Mouse (Mus musculus) regulatory T cell (primary cell): ENCODE data around the gene Cadm2.

ENCODE experiments used
- in situ Hi-C: fragments of 300-600 bp; cut with MboI, MseI; formaldehyde crosslinking; loops from one replicate; pipeline ENCODE4 v1.15.1; 2025; ENCODE audit warnings: high pct_unique_total_duplicates

Gene Cadm2

GRCm38 (mm10) chr16:66959146-66959545 is 661.6 kb downstream of the Cadm2 start:
- in situ Hi-C loops, result no loop called here

GRCm38 (mm10) chr16:66955876-66956275 is 664.8 kb downstream of the Cadm2 start:
- in situ Hi-C loops, result no loop called here

GRCm38 (mm10) chr16:66936332-66936731 is 684.4 kb downstream of the Cadm2 start:
- in situ Hi-C loops, result no loop called here

DNA sequence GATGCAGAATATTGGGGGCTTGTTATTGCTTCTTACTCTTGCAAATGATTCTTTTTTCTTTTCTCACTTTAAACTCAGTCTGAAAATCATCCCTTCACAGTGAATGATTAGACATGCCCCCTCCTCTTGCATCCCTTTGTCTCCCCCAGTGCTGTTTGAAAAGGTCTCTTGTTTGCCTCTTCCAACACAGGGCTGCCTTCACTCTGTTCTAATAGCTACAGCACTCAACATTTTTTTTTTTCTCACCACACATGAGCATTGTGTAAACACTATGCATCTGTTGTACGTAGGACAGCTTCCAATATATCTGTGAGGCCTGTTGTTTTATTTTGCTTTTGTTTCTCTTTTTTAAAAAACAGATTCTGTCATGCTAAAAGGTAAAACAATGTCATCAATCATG is 695.2 kb downstream of the Cadm2 start:
- in situ Hi-C loops, result no loop called here

- in situ Hi-C loops, result no loop called here
These were observed 698.0 kb downstream of the Cadm2 start for GRCm38 (mm10) chr16:66922753-66923152.

DNA sequence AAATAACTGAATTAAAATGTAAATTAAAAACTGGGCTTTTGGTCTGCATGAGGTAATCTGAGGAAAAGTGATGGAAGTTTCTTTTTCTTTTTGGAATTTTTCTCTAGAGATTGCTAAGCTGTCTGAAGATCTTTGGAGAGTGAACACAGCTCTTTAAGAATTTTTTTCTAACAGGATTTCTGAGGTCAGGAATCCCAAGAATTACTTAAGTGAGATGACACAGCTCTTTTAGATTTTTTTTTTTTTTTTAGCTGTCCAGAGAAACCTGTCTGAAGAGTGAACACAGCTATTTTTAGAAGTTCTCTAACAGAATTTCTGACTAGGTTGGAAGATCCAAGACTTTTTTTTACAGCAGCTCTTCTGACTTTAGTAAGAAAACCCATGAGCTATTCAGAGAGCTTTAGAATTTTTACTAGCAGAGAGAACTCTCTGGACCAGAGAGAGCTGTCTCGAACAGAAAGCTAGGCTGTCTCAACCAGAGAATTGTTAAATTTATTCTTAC is 699.2 kb downstream of the Cadm2 start:
- in situ Hi-C loops, result no loop called here

- in situ Hi-C loops, result no loop called here
These were observed 700.8 kb downstream of the Cadm2 start for GRCm38 (mm10) chr16:66919889-66920402.

- in situ Hi-C loops, result no loop called here
These were observed 718.9 kb downstream of the Cadm2 start for GRCm38 (mm10) chr16:66901801-66902200.

GRCm38 (mm10) chr16:66900664-66901063 is 720.0 kb downstream of the Cadm2 start:
- in situ Hi-C loops, result no loop called here

- in situ Hi-C loops, result no loop called here
These were observed 728.3 kb downstream of the Cadm2 start for GRCm38 (mm10) chr16:66892359-66892758.

DNA sequence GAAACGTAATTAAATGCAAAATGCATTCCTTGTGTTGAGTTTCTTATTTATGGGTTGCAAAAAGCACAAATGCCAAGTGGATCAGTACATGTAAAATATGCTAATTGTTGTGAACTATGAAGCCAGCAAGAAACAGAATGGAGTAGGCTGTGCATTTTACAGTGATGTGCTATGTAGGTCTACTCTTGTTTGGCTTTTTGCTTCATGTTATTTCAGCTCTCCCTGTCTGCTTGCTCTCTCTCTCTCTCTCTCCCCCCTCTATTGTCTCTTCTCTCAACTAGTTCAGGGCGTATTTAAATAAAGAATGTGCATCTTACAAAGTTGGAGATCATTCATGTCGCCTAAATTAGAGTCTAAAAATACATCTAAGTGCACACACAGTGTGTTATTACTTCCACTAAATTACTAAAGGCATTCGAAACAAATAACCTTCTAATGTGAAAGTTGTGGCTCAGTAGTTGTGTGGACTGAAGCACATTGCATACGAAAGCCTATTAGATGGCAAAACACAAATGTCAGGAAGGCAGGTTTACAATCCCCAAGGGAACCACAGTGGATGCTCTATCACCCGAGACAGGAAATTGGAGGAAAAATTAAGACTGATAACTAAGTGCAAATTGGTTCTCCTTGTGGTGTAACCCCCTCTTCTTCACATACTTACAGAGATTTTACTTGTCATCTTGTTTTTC is 729.0 kb downstream of the Cadm2 start:
- in situ Hi-C loops, result no loop called here

DNA sequence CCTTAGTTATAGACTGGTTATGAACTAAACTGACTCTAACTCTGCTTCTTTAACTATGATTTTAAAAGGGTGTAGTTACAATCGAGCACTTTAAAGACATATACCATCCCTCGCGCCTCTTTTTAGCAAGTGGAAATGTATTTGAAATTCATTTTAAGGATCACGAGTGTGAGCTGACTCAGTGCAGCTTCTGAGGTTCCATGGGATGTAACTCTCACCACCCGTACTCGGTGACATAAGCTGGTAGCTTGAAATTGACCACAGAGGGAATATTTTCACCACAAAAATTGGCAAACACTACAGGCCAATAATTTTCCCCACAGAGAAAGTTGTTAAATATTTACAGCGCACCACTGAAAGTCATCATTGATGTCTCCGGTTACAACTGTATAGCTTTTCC is 730.8 kb downstream of the Cadm2 start:
- in situ Hi-C loops, result no loop called here

DNA sequence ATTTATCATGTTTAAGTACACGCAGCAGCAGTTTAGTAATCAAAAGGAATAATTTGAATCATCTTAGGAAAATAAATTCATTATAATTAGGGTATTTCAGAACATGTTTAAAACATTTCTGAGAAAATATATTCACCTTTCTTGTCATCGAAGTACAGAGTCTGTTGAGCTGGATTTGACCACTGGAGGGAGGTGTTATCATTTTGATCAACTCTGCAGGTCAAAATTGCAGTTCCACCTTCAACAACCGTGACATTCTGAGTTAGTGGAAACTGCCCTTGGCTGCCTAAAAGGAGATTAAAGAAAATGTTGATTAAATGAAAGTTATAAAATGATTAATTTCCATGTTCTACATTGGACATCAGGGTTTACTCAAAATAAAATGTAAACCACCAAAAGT is 738.1 kb downstream of the Cadm2 start:
- in situ Hi-C loops, result no loop called here

- in situ Hi-C loops, result no loop called here
These were observed 749.5 kb downstream of the Cadm2 start for GRCm38 (mm10) chr16:66871201-66871600.

DNA sequence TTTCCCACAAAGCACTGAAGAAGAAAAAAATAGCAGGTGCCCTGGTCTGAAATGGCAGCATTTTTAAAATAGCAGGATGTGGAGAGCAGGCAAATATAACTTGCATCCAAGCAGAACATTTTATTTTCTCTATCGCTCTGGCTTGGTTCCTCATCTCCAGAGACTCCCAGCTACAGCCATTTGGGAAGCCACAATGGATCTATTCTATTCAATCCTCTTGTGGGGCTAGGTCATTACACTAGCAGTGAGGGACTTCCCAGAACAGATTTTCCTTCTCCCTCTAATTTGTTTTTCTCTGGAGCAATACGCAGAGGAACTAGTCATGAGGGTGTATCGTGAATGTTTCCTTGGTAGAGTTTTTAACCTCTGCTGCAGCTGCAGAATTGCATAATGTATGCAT is 769.7 kb downstream of the Cadm2 start:
- in situ Hi-C loops, result no loop called here

DNA sequence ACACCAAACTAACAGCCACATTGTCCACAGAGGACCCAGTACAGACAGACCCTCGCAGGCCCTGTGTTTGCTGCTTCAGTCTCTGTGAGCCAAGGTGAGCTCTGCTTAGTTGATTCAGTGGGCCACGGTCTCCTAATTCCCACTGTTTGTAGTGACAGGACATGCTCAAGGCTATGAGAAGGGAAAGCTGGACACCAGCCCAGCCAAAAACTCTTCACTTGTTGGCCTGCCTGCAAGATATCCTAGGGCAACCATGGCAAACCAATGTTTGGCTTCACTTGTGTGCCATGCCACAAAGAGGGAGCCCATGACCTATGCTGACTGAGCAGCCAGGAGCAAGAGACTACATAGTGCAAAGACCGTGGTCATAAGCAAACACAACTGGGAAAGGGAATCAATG is 795.8 kb downstream of the Cadm2 start:
- in situ Hi-C loops, result no loop called here

DNA sequence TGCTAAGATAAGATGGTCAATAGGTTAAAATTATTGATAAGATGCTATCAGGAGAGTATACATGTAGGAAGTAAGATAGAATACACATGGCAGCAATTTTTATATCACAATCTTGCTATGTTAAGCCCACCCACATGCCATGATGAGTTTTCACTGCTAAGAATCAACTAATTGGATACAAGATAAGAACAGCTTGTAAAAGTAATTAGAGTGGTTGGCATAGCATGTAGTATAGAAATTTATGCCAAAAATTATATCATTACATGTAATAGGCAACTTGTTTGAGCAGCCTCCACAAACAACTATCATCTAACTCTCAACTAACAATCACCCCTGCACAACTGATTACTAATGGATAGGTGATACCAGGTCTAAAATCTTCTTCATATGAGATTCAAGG is 809.2 kb downstream of the Cadm2 start:
- in situ Hi-C loops, result no loop called here

DNA sequence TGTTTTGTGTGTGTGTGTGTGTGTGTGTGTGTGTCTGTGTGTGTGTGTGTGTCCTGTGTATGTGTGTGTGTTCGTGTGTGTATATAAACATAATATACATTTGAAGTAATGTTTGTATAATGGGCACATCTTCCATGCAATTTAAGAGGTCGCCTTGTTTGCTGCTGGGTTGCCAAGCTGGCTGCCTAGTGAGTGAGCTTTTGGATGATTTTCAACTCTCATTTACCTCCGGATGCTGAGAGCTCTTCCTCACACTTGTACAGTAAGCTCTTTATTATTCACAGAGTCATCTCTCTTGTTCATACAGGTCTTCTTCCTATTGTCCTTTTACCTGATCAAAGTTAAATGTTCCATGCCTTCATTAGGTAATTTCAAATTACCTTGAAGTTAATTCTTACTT is 822.5 kb downstream of the Cadm2 start:
- in situ Hi-C loops, result no loop called here

DNA sequence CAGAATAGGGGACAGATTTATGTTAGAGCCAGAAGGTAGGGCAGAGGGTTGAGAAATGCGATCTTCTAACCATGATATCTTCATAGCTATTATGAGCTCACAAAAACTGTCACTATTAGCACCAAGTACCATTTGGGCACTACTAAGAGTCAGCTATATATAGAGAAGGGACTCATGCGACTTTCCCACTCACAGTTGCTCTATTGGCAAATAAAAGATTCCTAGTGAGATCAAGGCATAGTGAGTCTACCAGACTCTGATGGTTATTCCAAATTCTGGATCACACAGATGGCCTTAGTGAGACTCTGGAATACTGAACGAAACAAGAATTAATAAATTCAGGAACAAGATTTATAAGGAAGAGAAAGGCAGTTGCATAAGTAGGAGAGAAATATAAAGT is 827.6 kb downstream of the Cadm2 start:
- in situ Hi-C loops, result no loop called here

- in situ Hi-C loops, result no loop called here
These were observed 848.8 kb downstream of the Cadm2 start for GRCm38 (mm10) chr16:66771883-66772282.

DNA sequence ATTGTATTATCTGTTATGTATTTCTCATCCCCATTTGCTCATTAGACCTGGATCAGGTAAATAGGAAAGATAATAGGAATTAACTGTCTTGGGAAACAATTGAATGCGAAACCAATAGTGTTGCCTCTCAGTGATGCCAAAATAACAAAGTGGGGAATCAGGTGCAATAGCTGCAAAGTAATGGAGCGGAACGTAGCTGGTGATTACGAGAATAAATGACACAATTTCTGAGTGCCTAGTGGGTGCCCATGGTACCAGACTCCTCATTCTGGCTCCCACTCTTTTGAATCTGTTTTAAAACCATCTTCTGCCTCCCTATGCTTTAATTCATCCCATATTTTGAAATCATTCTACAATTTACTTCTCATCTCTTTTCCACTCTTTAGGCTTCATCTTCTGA is 851.2 kb downstream of the Cadm2 start:
- in situ Hi-C loops, result no loop called here

DNA sequence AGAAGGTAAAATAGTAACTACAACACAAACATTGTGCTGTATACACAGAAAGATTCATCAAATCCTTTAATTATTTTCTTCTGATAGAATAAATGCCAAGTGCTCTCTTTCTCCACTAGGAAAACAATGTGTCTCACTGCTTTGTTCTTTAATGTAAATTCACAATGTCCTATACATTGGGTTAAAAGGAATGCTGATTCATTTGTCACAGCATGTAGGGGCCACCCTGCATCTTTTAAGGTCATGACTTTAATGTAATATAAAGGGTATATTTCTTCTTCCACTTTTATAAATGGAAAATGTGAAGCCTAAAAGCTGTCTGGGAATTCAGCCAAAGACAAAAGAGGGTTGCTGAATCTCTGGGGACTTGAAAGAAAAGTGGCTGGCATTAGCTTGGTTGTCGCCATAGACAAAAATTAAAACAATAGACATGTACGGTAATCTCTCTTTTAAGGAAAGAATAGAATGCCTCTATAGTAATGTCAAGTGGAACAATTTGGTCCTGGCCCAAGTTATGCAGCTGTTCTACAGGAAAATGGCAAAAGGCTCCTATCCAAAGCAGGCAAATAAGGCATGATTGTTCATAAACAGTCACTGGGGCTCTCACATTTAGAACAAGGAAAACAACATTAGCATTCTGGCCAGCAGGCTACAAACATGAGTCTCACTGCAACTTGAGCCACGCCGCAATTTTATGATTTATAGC is 851.9 kb downstream of the Cadm2 start:
- in situ Hi-C loops, result no loop called here
